In the genomic region with DNA sequence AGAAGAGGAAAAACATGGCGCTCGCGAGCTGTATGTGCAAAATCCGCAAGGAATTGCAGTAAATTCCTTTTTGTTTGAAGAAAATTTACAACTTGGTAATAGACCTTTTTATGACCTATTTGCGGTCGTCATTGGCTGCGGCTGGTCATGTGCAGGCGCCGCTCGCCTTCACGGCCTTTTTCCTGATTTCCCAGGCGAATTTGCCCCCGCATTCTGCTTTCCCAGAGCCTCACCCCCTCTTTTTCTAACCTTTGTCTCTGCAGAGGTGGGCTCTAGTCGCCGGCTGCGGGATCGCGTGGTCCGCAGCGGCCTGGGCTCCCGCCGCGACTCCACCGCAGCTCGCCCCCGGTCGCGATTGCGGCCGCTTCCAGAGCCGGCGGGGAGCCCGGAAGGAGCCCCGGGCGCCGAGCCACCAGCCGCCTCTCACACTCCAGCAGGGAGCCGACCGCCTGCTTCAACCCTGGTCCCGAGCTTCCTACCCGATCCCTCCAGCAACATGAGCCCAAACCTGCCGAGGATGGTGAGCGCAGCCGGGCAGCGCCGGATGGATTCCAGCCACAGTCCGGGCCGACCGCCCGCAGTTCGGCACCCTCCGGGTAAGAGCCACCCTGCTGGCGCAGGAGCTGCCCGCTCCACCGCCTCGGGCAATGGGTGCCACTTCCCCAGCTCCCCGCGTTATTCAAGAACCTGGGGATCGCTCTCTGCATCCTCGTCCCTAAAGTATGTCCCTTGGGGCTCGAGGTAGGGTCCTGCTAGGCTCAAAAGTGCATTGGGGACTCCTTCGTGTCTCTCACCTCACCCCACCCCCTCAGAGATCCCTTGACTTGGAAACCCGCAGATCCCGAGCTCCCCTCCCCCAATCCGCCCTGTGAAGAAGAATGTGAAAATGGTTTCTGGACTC, we compare ENCODE assay signal across 8 mouse cellular contexts. TPM values are rescaled to one million over a fixed set of nuclear protein-coding genes. Genes with fewer than 3 reads are reported as not detected.
A peak's percentile ranks its signal among the peaks of the same experiment; 100 is the strongest.
DNase-seq lines count a peak whose midpoint lies in the region; ATAC-seq and TF ChIP-seq lines count a peak whose summit lies in the region.

A gene (plus strand): TSS at position 207 of the 901 bp plus-strand sequence.
A gene (plus strand): TSS at position 209 of the 901 bp plus-strand sequence.

- WGBS in heart, embryonic 10.5 days, result under 1% methylated on average over 65 of the region's 65 CpGs
- WGBS in hindbrain, embryonic 16.5 days, result under 1% methylated on average over 64 of the region's 65 CpGs
- 1% methylated on average over 65 of the region's 65 CpGs for WGBS in liver, embryonic 14.5 days (ENCODE audit: insufficient replicate concordance)

- TF ChIP-seq CTCF in embryonic fibroblast, embryonic 13.5 days (IDR thresholded peaks at IDR 0.05; ENCODE audit: borderline replicate concordance, insufficient read depth, low read length), result no peak
- TF ChIP-seq CTCF in liver, embryonic 14.5 days (IDR thresholded peaks at IDR 0.05; ENCODE audit: low read depth), result no peak

- no peaks in the 10 kb centered on the region for H3K9me3 ChIP-seq in heart, embryonic 10.5 days
- H3K9me3 ChIP-seq in hindbrain, embryonic 16.5 days (ENCODE audit: control insufficient read depth, low read length), result no peaks in the 10 kb centered on the region
- H3K9me3 ChIP-seq in liver, embryonic 14.5 days (ENCODE audit: control insufficient read depth, low read length), result no peaks in the 10 kb centered on the region

- peaks cover 13% of the 10 kb centered on the region for H3K4me1 ChIP-seq in heart, embryonic 10.5 days
- no peaks in the 10 kb centered on the region for H3K4me1 ChIP-seq in embryonic fibroblast, embryonic 13.5 days (ENCODE audit: control insufficient read depth, insufficient read depth, low read length)
- peaks cover 7% of the 10 kb centered on the region; the same call in 1 of the 2 replicates for H3K4me1 ChIP-seq in hindbrain, embryonic 16.5 days (ENCODE audit: control insufficient read depth, insufficient read depth, low read depth, low read length)
- H3K4me1 ChIP-seq in liver, embryonic 14.5 days (replicated peaks; ENCODE audit: control insufficient read depth in 2 of 2, insufficient read depth in 2 of 2, low read length in 1 of 2), result no peaks in the 10 kb centered on the region

- H3K4me2 ChIP-seq in hindbrain, embryonic 16.5 days (ENCODE audit: low read length), result peak within 1 kb of the TSS; percentile 38
- peak within 1 kb of the TSS; percentile 32 for H3K4me2 ChIP-seq in liver, embryonic 14.5 days (ENCODE audit: low read depth)

- peak within 1 kb of the TSS; percentile 59; the same call in 1 of the 2 replicates for H3K27ac ChIP-seq in heart, embryonic 10.5 days
- H3K27ac ChIP-seq in embryonic fibroblast, embryonic 13.5 days (ENCODE audit: insufficient read depth, low read length), result peak within 1 kb of the TSS; percentile 78
- peak within 1 kb of the TSS; percentile 41 for H3K27ac ChIP-seq in hindbrain, embryonic 16.5 days (ENCODE audit: low read depth, low read length)
- H3K27ac ChIP-seq in liver, embryonic 14.5 days, result no peak within 1 kb of the TSS

- no peak for TF ChIP-seq EP300 in liver, embryonic 14.5 days (IDR thresholded peaks at IDR 0.05; ENCODE audit: low read depth)

- peak within 1 kb of the TSS; percentile 42 for H3K9ac ChIP-seq in hindbrain, embryonic 16.5 days (ENCODE audit: low read depth, low read length)
- no peak within 1 kb of the TSS for H3K9ac ChIP-seq in liver, embryonic 14.5 days (replicated peaks)

- intact Hi-C loops in heart, postnatal 25 days (cut with DNase I), result no loop called here
- intact Hi-C loops in left cerebral cortex, postnatal 14 days (cut with DNase I), result no loop called here
- intact Hi-C loops in left cerebral cortex, postnatal 36 days (cut with DNase I), result no loop called here

- no peak for TF ChIP-seq POLR2A in embryonic fibroblast, embryonic 13.5 days (IDR thresholded peaks at IDR 0.05; ENCODE audit: low read depth, low read length)

- DNase-seq in heart, embryonic 10.5 days (ENCODE audit: low spot score), result no peak
- no peak for DNase-seq in heart, postnatal 25 days (ENCODE audit: low spot score)
- no peak for DNase-seq in liver, embryonic 14.5 days (ENCODE audit: low read depth in 3 of 3, low spot score in 3 of 3)
- DNase-seq in left cerebral cortex, postnatal 14 days (ENCODE audit: low spot score in 2 of 2), result no peak
- no peak for DNase-seq in left cerebral cortex, adult 18-20 months (ENCODE audit: low spot score in 2 of 2)
- DNase-seq in left cerebral cortex, postnatal 36 days (ENCODE audit: low spot score in 2 of 2), result no peak

- ATAC-seq in hindbrain, embryonic 16.5 days, result 0 out of 2 replicates have a peak, but pooled peaks have one; percentile 25
- no peak for ATAC-seq in liver, embryonic 14.5 days (ENCODE audit: insufficient read depth)

- peak within 1 kb of the TSS; percentile 59 for H3K4me3 ChIP-seq in heart, embryonic 10.5 days
- peak within 1 kb of the TSS; percentile 44 for H3K4me3 ChIP-seq in embryonic fibroblast, embryonic 13.5 days (ENCODE audit: insufficient read depth, low read length)
- H3K4me3 ChIP-seq in hindbrain, embryonic 16.5 days (ENCODE audit: low read length), result peak within 1 kb of the TSS; percentile 36
- H3K4me3 ChIP-seq in liver, embryonic 14.5 days (ENCODE audit: insufficient read depth in 1 of 2, low read depth in 2 of 2, low read length in 2 of 2), result peak within 1 kb of the TSS in 1 of 2 experiments; percentile 20; a peak in 1 of 4 replicates

- no peaks in the 10 kb centered on the region for H3K36me3 ChIP-seq in heart, embryonic 10.5 days
- H3K36me3 ChIP-seq in hindbrain, embryonic 16.5 days (ENCODE audit: control insufficient read depth, insufficient read depth, low read length), result no peaks in the 10 kb centered on the region
- H3K36me3 ChIP-seq in liver, embryonic 14.5 days (replicated peaks; ENCODE audit: control insufficient read depth, insufficient read depth, low read depth), result no peaks in the 10 kb centered on the region

- H3K27me3 ChIP-seq in heart, embryonic 10.5 days (ENCODE audit: insufficient read depth, poor library complexity, severe bottlenecking), result peaks cover 100% of the 10 kb centered on the region
- H3K27me3 ChIP-seq in hindbrain, embryonic 16.5 days (replicated peaks; ENCODE audit: control insufficient read depth, insufficient read depth, low read length), result peaks cover 63% of the 10 kb centered on the region
- peaks cover 89% of the 10 kb centered on the region for H3K27me3 ChIP-seq in liver, embryonic 14.5 days (ENCODE audit: control insufficient read depth, insufficient read depth, low read length)

RNA-seq across cellular contexts. Expression of the first gene that starts in this region (rescaled TPM):
- 0.73 and 2.9 TPM in 2 replicates for polyA plus RNA-seq in heart, embryonic 10.5 days (2016; fragmentation: Nextera tagmentation; extraction: Ambion mirVana)
- not detected for total RNA-seq in heart, postnatal 25 days (2021)
- 2.7 and 3.3 TPM in 2 replicates for polyA plus RNA-seq in embryonic fibroblast, embryonic 13.5 days (2011; ENCODE audit: insufficient read length, low read depth, missing spikeins)
- polyA plus RNA-seq in hindbrain, embryonic 16.5 days (2015; fragmentation: Nextera tagmentation; extraction: Ambion mirVana), result 43.8 and 48.0 TPM in 2 replicates
- polyA plus RNA-seq in liver, embryonic 14.5 days (2012; rRNA removed), result 0.02 and 0.19 TPM in 2 replicates
- not detected in 2 replicates for polyA plus RNA-seq in liver, embryonic 14.5 days (2014; fragmentation: Nextera tagmentation; extraction: Ambion mirVana)
- total RNA-seq in left cerebral cortex, postnatal 14 days (2021), result not detected
- not detected for total RNA-seq in left cerebral cortex, adult 18-20 months (2021)
- total RNA-seq in left cerebral cortex, postnatal 36 days (2021), result not detected

RNA-seq across cellular contexts. Expression of the second gene that starts in this region (rescaled TPM):
- 0.29 TPM in 1 of 2 replicates, not detected in the other for polyA plus RNA-seq in heart, embryonic 10.5 days (2016; fragmentation: Nextera tagmentation; extraction: Ambion mirVana)
- total RNA-seq in heart, postnatal 25 days (2021), result under 1 TPM; 0.42 to 0.56 TPM
- 4.1 and 6.7 TPM in 2 replicates for polyA plus RNA-seq in embryonic fibroblast, embryonic 13.5 days (2011; ENCODE audit: insufficient read length, low read depth, missing spikeins)
- polyA plus RNA-seq in hindbrain, embryonic 16.5 days (2015; fragmentation: Nextera tagmentation; extraction: Ambion mirVana), result 2.2 and 2.3 TPM in 2 replicates
- polyA plus RNA-seq in liver, embryonic 14.5 days (2012; rRNA removed), result 0.04 TPM in 1 of 2 replicates, not detected in the other
- polyA plus RNA-seq in liver, embryonic 14.5 days (2014; fragmentation: Nextera tagmentation; extraction: Ambion mirVana), result not detected in 2 replicates
- not detected for total RNA-seq in left cerebral cortex, postnatal 14 days (2021)
- not detected for total RNA-seq in left cerebral cortex, adult 18-20 months (2021)
- total RNA-seq in left cerebral cortex, postnatal 36 days (2021), result not detected

Comparison
In these comparisons a context has a peak if more than half of its experiments do, and no peak if none do; other contexts are left out.
1. RNA of the first gene that starts in this region (polyA plus RNA-seq): 43.8 to 48.0 TPM in hindbrain, embryonic 16.5 days; 2.7 to 3.3 TPM in embryonic fibroblast, embryonic 13.5 days, 0.73 to 2.9 TPM in heart, embryonic 10.5 days and 0.02 to 0.19 TPM in liver, embryonic 14.5 days; every median in the first group is over 10 times any median in the second.